ENCODE assay signal across 8 mouse cellular contexts in the genomic region with DNA sequence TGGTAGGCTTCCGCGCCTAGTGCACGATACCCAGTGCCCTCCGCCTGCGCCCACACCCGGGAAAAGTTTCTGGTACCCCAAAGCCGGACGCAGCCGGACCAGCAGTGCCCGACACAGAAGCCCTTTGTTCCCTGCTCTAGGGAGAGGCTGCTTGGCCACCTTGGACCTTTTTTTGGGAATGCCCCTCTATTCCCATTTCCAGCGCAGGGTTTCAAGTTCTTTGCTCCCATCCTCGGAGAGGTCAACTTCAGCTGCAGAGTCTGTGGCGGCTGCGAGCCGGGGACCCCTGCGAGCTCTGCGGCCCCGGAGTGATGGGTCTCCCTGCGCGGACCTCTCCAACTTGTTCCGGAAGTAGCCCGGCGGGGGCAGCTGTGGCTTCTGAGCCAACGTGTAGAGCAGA.
DNase-seq lines count a peak whose midpoint lies in the region; ATAC-seq and TF ChIP-seq lines count a peak whose summit lies in the region.
"Not testable (repeated sequence)": the region's sequence is repeated elsewhere in the genome, so short reads cannot be mapped to it uniquely, and the experiment has no call there.

No protein-coding gene starts in this region.

- not testable (repeated sequence) for H3K9me3 ChIP-seq in erythroblast, embryonic 14.5 days (ENCODE audit: control insufficient read depth, low read length); heart, embryonic 15.5 days (replicated peaks); intestine, postnatal 0 days (ENCODE audit: control insufficient read depth); limb, embryonic 15.5 days

- not testable (repeated sequence) for TF ChIP-seq POLR2A in olfactory bulb, adult 2 months (IDR thresholded peaks at IDR 0.05; ENCODE audit: insufficient read depth, low read depth, low read length)

- not testable (repeated sequence) for H3K4me1 ChIP-seq in erythroblast, embryonic 14.5 days (ENCODE audit: control insufficient read depth); heart, embryonic 15.5 days (replicated peaks); intestine, postnatal 0 days (replicated peaks; ENCODE audit: control insufficient read depth, insufficient read depth, low read length); limb, embryonic 15.5 days; olfactory bulb, adult 2 months (ENCODE audit: control insufficient read depth, insufficient read depth, low read length)

- not testable (repeated sequence) for ATAC-seq in heart, embryonic 15.5 days (replicated peaks; ENCODE audit: insufficient number of reproducible peaks, insufficient read depth, low FRiP score, low read depth); intestine, postnatal 0 days; limb, embryonic 15.5 days (ENCODE audit: insufficient number of reproducible peaks, low FRiP score, low TSS enrichment, low read depth)

- TF ChIP-seq CTCF in intestine, postnatal 0 days (IDR thresholded peaks at IDR 0.05; ENCODE audit: low read depth); olfactory bulb, adult 2 months (IDR thresholded peaks at IDR 0.05; ENCODE audit: insufficient read depth, low read depth, low read length): not testable (repeated sequence)

- under 1% methylated on average over 24 of the region's 24 CpGs for WGBS in heart, embryonic 15.5 days
- 0% methylated on average over 19 of the region's 24 CpGs for WGBS in intestine, postnatal 0 days
- 4% methylated on average over 24 of the region's 24 CpGs for WGBS in limb, embryonic 15.5 days
- 0% methylated on average over 6 of the region's 24 CpGs for WGBS in macrophage (ENCODE audit: missing documents)
- 6% methylated on average over 24 of the region's 24 CpGs for WGBS in olfactory bulb, adult 2 months

- DNase-seq in adrenal gland, postnatal 14 days: peak; percentile 3
- peak; percentile 8 for DNase-seq in thymus, postnatal 25 days

- not testable (repeated sequence) for H3K79me2 ChIP-seq in macrophage (ENCODE audit: inconsistent target)

- not testable (repeated sequence) for H3K27ac ChIP-seq in heart, embryonic 15.5 days; intestine, postnatal 0 days (ENCODE audit: low read depth, low read length); limb, embryonic 15.5 days; macrophage; olfactory bulb, adult 2 months (ENCODE audit: insufficient read depth, low read depth, low read length)

- H3K9ac ChIP-seq in heart, embryonic 15.5 days: peak overlapping the region; percentile 72
- not testable (repeated sequence) for H3K9ac ChIP-seq in intestine, postnatal 0 days (ENCODE audit: low read depth, low read length)
- peak overlapping the region; percentile 49; the same call in 1 of the 2 replicates for H3K9ac ChIP-seq in limb, embryonic 15.5 days

- H3K27me3 ChIP-seq in erythroblast, embryonic 14.5 days (ENCODE audit: control insufficient read depth); heart, embryonic 15.5 days; intestine, postnatal 0 days (replicated peaks; ENCODE audit: control insufficient read depth, insufficient read depth, low read length); limb, embryonic 15.5 days: not testable (repeated sequence)

- not testable (repeated sequence) for H3K36me3 ChIP-seq in erythroblast, embryonic 14.5 days (ENCODE audit: control insufficient read depth); heart, embryonic 15.5 days; intestine, postnatal 0 days (ENCODE audit: control insufficient read depth, insufficient read depth); limb, embryonic 15.5 days; macrophage (ENCODE audit: inconsistent target)

- peak overlapping the region; percentile 74 for H3K4me2 ChIP-seq in heart, embryonic 15.5 days
- peak overlapping the region; percentile 74 for H3K4me2 ChIP-seq in intestine, postnatal 0 days (replicated peaks; ENCODE audit: low read depth)
- peak overlapping the region; percentile 59 for H3K4me2 ChIP-seq in limb, embryonic 15.5 days

- H3K4me3 ChIP-seq in erythroblast, embryonic 14.5 days (replicated peaks): peak overlapping the region; percentile 28
- peak overlapping the region; percentile 72 for H3K4me3 ChIP-seq in heart, embryonic 15.5 days
- H3K4me3 ChIP-seq in intestine, postnatal 0 days (ENCODE audit: low read depth, low read length): peak overlapping the region; percentile 69
- H3K4me3 ChIP-seq in limb, embryonic 15.5 days: peak overlapping the region; percentile 61
- H3K4me3 ChIP-seq in macrophage (ENCODE audit: inconsistent target): peak overlapping the region; percentile 16; the same call in 1 of the 2 replicates
- peak overlapping the region; percentile 42 for H3K4me3 ChIP-seq in olfactory bulb, adult 2 months (ENCODE audit: insufficient read depth, low read depth, low read length)

Comparison
In these comparisons a context has a peak if more than half of its experiments do, and no peak if none do; other contexts are left out.
1. H3K4me3 ChIP-seq: peak in every context shown above with its lines; median percentile 72 in heart, embryonic 15.5 days; 69 in intestine, postnatal 0 days; 61 in limb, embryonic 15.5 days; 42 in olfactory bulb, adult 2 months; 28 in erythroblast, embryonic 14.5 days; 16 in macrophage.